Mouse (Mus musculus) heart, postnatal 4 days (tissue): ENCODE results near the gene Dcps. TPM values are rescaled to one million over a fixed set of nuclear protein-coding genes. Genes with fewer than 3 reads are reported as not detected.
A peak's percentile ranks its signal among the peaks of the same experiment; 100 is the strongest.
"Not testable (repeated sequence)": the region's sequence is repeated elsewhere in the genome, so short reads cannot be mapped to it uniquely, and the experiment has no call there.

ENCODE experiments used
- DNase-seq: peaks from one replicate; pipeline ENCODE4 v3.0.0; 2021
- total RNA-seq, 2 experiments: library from RNA; stranded (reverse); gene quantifications; 2 replicates each; pipeline ENCODE4 v1.2.3; 2021

The Dcps gene
- total RNA-seq, 2 experiments from 2014 or later = 29.7 to 30.5 TPM

DNA sequence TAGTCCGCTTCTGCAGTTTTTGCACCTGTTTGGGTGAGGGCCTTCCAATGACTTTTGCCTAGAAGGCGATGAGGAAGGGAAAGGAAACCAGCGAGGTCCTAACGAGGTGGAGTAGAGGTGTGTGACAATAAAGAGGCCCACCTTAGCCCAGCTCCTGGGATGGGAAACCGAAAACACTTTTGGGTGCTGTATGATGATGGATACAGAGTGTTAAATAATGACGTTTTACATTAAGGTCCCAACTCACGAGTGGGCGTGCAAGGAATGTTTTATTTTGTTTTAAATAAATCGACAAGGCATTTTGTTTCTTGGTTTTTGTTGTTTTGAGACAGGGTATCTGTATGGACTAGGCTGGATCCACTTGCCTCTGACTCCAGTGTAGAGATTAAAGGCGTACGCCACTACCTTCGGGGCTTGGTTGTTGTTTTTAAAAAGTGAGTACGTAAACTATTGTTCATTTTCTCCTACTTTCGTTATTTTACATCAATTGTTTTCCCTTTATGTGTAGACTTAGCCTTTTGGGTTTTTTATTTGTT, 331 bp upstream of the Dcps start:
- DNase-seq = no peak

DNA sequence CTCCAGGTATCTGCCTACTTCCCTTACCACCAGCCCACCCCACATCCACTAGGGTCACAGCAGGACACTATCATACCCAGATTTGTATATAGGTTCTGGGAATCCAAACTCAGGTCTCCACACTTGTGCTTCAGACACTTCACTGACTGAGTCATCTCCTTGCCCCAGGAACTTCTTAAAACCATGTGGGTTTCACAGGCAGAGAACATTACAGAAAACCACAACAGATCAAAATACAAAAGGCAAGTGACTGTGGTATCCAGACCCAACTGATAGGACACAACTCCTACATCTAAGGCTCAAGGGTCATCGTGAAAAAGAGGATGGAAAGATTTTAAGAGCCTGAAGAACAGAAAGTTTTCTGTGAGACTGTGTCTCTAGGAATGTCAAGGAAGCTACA, 2.5 kb downstream of the Dcps start:
- no peak for DNase-seq

DNA sequence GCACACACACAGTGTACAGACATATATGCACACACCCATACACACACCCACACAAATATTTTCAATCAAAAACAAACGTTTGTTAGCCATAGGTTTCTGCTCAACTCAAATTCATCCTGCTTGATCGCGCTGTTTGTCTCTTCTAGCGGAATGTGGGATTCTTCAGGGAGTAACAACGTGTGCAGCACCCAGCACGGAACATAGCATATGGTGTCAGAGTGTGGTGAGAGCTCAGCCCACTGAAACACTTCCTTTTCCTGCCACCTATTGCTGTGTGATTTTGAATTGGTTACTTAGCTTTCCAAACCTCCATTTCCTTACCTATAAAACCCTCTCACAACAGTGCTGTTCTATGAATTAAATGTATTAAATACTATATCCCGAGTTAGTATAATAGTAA, 5.8 kb downstream of the Dcps start:
- no peak for DNase-seq

DNA sequence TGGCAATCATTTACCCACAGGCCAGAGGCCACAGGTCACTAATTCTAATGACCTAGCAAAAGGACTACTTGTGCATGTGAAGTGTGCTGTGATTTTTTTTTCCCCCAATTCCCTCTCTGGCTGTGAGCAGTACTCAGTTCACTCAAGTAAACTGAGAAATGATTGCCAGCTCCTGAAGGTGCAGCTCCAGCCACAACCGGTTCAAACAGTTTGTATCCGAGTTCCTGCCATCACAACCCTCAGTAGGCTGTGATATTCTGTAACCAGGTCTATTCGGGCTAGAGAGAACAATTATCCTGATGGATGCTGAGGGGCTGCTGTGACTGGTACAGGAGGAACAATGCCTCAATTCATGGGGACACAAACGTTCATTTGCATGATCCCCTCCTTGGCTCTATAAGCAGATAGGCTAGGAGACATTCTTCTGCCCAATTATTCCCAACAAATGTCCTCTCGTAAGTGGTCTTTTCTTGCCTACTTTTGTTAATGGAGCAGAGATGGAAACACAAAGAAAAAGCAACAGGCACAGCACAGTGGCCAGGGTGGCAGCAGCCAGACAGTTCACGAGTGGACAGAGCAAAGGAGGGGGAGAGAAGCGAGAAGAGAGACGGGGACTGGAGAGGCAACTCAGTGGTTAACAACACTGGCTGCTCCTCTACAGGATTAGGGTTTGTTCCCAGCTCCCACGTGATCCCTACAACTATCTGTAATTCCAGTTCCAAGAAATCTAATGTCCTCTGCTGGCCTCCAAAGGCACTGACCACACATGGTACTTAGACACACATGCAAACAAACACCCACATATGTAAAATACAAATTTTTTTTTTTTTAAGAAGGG, 8.8 kb downstream of the Dcps start:
- no peak for DNase-seq

DNA sequence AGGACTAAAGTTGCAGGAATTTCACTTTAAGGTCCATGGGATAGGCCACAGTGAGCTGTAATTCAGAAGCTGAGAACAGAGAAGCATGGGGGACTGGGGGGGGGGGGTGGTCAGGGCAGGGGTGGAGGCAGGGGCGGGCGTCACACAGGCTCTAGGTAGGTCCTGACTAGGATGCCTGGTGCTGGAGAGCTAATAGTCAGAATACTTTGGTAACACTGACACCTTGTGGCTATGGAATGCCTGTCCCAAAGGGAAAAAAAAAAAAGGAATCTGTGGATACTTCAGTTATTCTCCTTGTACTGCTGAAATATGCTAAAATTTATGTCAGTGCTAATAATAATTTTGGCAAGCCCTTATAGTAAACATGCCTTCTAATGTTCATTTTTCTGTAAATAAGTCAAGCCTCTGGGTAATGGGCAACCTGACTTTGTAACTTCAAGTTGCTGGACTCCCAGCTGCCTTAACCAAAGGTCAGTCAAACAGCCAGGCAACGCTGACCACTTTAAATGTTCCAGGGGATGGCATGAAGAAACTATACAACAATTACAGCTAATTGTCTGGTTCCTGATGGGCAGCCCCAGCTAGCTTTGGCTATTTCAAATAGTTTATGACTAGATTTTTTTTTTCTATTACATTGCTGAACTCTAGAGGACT, 9.6 kb downstream of the Dcps start:
- DNase-seq = peak; percentile 42

DNA sequence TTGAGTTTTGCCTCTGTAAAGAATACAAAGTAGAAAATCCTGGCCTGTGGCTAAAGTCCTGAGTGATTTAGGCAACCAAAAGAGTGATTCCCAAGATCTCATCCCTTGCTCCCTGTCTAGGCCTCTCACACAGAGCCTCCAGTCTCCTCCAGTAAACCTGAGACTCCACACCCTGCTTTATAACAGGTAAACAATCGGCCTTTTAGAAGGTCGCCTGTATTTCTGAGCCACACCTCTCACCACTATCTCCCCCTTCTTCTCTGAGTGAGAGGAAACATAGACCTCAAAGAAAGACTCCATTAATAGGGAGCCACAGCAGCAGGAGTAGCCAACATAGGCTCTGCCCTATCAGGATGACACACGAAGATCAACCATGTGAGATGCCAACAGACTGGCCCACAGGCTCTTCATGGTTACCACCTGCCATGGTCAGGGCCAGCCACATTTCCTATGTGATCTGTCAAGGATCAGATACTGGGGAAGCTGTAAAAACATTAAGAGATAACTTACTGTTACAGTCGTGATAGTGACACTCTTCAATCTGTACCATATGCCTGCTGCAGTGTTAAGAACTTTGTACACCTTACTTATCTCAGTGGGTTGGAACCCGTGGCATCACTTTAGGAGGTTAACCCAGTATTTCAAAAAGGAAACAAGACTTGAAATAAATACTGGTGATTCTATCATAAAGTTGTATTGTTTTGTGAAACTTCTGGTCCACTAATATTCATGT, 11.6 kb downstream of the Dcps start:
- DNase-seq = no peak

DNA sequence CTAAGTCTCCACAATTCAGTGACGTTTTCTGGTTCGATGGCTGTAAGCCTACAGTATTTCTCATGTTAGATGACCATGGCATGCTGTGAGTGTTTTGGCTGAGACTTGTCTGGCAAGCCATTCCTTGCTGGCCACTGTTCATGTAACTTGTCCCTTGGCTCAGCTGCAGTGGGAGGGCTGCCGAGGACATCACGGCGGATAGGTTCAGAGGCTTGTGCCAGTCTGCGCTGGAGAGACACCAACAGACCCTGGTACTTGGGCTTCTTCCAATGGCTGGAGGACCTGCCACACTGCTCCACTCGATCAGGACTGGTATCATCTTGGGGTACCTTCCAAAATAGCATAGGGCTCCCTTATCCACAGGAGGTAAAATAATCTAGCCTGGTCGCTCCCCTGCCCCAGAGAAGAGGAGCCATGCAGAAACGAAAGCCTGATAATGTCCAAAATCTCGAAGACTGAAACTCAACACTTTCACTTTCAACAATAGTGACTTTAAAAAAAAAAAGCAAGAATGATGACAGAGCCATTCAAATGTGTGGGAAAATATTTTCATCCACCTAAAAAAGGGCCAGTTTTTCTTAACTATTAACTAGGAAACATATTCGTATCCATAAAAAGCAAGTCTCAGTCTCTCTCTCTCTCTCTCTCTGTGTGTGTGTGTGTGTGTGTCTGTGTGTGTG, 12.7 kb downstream of the Dcps start:
- peak; percentile 76 for DNase-seq

DNA sequence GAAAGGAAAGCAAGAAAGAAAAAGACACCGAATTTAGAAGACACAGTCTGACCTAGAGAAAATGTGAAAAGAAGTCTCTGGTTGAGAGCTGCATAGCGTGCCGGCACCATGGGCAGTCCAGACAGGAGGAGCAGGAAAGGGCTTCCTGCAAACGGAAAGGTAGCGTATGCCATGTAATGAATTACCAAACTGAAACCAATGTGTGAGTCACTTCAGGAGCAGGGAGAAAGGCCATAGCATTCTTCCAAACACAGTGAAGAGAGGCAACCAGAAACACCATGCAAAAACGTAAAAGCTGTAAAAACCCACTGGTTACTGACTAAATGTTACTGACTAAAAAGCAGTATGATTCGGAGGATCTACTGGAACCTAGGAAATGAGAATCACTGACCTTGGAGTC, 14.1 kb downstream of the Dcps start:
- no peak for DNase-seq

DNA sequence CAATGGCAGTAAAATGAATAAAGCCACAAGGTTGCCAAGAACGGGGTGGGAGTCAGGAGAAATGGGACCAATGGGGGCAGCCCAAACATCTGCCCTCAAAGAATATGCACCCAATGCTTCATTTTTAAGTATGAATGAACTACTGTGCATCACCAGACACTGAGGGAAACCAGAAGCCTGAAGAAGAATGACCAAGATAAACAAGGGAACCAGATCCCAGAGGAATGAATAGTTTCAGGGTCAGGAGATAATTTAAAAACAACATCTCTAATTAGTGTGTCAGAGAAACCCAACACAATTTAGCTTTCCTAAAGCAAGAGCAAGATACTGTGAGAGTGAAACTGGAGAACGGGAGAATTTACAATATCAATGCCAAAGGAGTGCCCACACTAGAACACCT, 15.2 kb downstream of the Dcps start:
- no peak for DNase-seq

DNA sequence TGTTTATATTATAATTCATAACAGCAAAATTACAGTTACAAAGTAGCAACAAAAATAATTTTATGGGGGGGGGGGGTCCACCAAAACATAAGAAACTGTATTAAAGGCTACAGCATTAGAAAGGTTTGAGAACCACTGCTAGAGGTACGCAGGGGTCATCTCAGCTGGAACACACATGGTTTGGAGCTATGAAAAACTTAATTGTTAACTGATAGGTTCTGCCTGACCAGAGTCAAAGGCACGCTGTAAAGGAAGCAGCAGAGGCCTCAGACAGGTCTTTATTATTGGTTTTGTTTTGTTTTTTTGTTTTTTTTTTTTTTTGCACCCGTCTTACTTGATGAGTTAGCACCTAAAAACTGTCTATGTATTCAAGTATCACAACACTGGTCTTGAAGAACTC, 17.4 kb downstream of the Dcps start:
- DNase-seq = no peak

DNA sequence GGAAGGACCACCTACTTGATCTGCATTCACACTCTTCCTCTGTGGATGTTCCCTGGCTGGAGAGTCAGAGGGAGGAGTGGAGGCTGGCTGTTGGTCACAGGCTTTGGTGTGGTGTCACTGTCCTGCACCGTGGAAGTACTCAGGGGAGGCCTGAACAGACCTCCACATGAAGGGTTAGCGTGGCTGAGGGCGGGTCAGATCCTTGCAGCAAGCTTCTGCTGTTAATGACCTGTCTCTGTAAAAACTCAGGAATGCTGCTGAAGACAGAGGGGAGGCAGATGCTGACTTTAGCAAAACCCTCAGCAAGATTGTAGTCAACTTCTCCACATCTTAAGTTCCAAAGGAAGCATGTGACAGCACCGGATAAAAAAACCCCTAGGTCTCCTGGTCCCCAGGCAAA, 19.0 kb downstream of the Dcps start:
- DNase-seq = no peak

DNA sequence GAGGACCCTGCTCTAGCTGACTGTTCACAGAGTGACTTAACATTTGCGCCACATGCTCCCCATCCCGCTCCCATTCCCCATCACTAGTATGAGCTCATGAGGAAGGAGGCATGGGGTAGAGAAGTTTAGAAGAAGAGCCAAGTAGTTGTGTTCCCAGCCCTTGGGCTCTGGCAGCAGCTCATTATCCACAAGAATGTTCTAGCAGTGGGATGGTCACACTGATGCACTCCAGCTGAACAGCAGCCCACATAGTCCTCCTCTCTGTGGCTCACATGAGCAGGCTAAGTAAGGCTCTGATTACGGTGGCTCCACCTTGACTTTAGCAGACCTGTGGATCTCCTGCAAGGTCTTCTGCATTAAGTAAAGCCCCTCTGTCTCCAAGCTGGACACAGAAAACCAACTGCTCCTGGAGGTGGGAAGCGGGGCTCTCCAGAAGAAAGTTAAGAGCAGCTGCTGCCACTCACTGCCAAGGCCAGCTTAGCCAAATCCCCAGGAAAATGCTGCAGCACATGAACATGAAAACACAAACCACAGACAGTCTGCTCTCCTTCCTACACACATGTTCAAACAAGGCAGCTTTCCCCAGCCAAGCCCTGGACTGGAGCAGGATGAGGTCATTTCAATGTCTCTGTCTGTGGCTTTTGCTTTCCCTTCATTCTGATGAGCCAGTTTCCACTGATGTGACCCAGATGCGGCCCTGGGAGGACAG, 19.7 kb downstream of the Dcps start:
- DNase-seq = peak; percentile 62

DNA sequence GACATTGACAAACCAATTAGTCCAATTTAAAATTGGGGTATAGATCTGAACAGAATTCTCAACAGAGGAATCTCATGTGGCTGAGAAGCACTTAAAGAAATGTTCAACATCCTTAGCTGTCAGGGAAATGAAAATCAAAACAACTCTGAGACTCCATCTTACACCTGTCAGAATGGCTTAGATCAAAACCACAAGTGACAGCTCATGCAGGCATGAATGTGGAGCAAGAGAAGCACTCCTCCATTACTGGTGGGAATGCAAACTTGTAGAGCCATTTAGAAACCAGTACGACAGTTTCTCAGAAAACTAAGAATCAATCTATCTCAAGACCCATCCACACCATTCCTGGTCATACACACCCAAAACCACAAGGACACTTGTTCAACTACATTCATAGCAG, 22.9 kb downstream of the Dcps start:
- no peak for DNase-seq

DNA sequence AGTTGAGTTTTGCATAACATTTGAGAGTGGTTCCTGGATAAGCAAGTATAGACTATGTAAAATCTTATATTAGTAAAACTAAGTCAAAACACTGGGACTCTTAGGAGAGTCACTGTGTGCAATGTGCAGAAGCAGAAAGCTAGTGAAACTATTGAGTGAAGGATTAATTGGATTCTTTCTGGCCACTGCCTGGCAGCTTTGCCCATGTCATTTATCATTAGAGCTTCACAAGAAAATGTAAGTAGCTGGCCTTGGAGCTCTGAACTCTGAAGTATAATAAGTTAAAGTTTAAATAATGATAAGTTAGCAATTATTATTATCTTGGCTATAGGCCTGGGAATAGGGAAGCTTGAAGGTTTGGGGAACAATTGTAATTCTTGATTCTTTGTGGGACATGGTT, 27.0 kb downstream of the Dcps start:
- DNase-seq = not testable (repeated sequence)

DNA sequence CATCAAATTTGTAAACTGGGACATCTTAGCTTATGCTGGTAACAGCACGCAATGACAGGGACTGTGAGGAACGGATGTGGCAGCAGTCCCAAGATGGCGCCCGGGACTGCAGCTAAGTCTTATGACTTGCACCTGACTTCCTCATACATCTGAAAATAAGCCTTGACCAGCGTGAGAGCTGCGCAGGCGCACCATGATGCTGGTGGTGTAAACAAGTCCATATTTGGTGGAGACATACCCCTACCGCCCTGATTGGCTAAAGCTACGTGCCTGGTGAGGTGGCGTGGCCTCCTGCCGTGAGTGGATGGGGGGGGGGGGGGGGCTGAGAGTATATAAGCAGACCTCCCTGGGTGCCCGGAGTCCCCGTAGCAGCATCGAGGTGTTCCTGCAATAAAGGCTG, 28.6 kb downstream of the Dcps start:
- DNase-seq = not testable (repeated sequence)

DNA sequence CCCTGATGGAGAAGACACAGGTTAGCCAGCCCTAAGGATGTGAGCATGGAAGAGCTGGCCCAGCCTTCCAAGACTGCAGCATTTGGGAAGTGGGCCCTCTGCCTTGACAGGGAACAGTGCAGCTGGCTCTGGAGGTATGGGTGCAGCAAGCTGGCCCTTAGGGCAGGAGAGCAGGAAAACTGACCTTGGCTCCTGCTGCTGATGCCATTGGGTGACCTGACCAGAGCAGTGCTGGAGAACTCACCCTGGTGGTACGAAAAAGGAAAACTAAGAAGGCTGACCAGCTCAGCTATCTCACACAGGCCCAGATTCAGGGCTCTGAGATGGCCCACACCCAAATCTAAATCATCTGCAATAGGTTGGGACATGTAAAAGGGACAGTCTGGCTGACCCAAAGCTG, 30.0 kb downstream of the Dcps start:
- DNase-seq = no peak

DNA sequence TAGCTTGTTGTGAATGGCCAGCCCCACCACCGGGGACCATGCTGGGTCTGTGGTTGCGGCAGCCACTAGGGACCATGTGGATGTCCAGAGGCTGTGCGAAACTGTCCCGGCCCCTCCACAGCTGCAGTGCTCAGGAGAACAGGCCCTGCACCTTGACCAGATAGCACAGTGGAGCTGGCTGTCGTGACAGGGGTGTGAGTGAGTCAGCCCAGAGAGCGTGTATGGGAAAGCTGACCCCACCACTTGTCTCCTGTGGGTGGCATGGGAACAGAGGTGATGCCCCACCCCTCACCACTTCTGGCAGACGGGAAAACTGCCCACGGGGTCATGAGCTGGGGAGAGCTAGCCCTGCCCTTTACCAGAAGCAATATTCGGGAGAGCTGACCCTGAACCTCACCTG, 30.7 kb downstream of the Dcps start:
- no peak for DNase-seq

DNA sequence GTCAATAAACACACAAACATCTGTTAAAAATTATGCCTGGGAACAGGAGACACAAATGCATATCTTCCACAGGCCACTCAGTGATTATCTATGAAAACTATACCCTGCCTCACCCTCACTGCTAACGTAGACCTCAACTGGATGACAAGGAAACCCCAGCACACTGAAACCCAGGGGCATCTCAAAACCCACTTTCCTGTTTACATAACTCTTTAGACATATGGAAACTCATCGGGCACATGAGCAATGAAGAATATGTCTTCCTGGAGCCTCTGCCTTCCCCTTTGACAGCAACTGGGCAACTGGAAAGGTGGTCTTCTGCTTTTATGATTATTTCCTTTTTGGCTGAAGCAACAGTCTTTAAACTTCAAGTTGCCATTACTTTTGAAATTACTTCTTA, 33.6 kb downstream of the Dcps start:
- DNase-seq = no peak

DNA sequence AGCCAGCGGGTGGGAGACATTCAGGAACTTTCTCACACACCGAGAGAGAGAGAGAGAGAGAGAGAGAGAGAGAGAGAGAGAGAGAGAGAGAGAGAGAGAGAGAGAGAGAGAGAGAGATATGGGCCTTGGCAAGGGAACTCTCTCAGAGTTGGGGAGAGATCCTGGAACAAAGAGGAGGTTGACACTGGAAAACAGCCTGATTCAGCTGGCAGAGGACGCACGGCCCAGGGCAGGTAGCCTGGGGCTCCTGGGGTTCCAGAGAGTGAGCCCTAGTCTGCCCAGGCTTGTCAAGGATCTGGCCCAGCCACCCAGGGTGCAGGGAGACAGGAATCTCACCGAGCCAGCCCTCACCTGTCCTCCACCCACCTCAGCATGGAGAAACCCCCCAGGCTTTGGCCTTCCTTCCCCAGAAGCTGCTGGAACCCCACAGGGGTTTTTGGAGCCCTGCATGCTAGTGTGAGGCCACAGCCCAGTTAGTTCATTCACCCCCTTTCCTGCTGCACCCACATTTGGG, 36.6 kb downstream of the Dcps start:
- DNase-seq = no peak

DNA sequence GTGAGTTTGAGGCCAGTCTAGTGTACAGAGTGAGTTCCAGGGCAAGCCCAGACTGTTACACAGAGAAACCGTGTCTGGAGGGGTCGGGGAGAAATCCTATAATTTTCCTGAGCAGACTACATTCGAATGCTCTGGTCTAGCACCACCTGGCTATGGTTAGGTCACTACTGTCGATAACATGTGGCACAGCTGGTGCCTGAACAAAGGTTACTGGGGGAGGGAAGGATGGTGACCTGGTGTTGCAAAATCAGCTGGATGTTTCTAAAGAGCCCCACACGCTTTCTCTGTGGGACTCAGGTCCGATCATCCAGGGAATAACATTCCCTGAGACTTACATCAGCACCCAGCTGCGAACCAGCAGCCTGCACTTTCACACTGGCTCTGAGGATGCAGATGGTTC, 37.8 kb downstream of the Dcps start:
- no peak for DNase-seq

DNA sequence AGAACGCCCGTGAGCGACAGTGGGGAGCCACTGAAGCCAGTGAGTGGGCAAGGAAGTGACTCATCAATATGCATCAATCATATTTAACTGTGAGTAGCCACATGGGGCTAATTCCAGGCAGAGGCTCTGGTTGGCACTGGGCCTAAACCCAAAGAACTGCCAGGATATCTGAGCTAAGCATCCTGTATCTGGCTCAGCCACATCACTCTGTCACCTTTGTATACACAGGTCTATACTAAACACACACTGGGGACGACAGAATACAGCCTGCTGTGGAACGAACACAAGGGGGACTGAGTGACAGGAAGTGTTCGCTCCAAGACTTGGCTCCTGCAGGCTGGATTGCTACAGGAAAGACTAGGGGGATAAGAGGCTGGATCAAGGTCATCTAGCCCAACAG, 40.3 kb downstream of the Dcps start:
- DNase-seq = no peak
